Mouse (Mus musculus): Measurements from ENCODE around the gene Phactr3.

DNA sequence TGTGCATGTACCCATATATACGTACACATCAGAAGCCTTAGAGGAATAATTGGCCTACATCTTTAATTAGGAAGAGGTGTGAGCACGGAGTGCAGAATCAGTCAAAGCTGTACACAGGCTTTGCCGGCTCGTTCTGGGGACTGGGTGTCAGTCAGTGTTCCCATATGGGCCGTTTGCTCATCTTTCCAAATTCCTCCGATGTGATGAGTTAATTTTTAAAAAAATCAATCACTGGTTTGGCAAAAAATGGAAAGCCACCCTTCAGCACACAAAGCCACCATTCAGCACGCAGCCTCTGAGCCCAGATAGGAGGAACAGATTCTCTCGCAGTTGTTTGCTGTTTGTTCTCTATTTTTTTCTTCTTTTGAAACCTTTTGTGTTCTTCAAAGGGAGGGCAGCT, 110.5 kb downstream of the Phactr3 start:
- no peak for TF ChIP-seq HCFC1 (IDR thresholded peaks at IDR 0.05; ENCODE audit: borderline replicate concordance, insufficient read depth, low read length)
- no peak for TF ChIP-seq MAFK (IDR thresholded peaks at IDR 0.05; ENCODE audit: insufficient read depth, low read depth, low read length)
- TF ChIP-seq CHD2 (IDR thresholded peaks at IDR 0.05; ENCODE audit: low read depth, low read length): no peak
- no peak for TF ChIP-seq ZC3H11A (IDR thresholded peaks at IDR 0.05; ENCODE audit: borderline replicate concordance, low read depth, low read length)
- no peak for TF ChIP-seq ZNF384 (IDR thresholded peaks at IDR 0.05; ENCODE audit: low read depth, low read length)

Data from ES-E14 (cell line).